Mouse (Mus musculus) C2C12 (cell line): ENCODE measurements around the gene Trip4. TPM values are rescaled to one million over a fixed set of nuclear protein-coding genes. Genes with fewer than 3 reads are reported as not detected.

ENCODE experiments used
- H3K27me3 ChIP-seq: one replicate; pipeline ENCODE4 v1.6.1; 2011; ENCODE audit not compliant: control insufficient read depth, insufficient read depth, insufficient read length
- H3K36me3 ChIP-seq: one replicate; pipeline ENCODE4 v1.6.1; 2011; ENCODE audit not compliant: control insufficient read depth, insufficient read depth
- H3K4me3 ChIP-seq: one replicate; pipeline ENCODE4 v1.5.1; 2011; ENCODE audit warnings: mild to moderate bottlenecking, control low read depth; ENCODE audit not compliant: poor library complexity, insufficient read depth, severe bottlenecking
- H3K79me2 ChIP-seq: one replicate; pipeline ENCODE4 v1.6.1; 2011; ENCODE audit not compliant: control insufficient read depth, insufficient read depth
- H3K79me3 ChIP-seq: one replicate; pipeline ENCODE4 v1.6.1; 2011; ENCODE audit warnings: low read depth, control low read depth
- H3ac ChIP-seq: one replicate; pipeline ENCODE3; 2011; ENCODE audit warnings: low read depth; ENCODE audit not compliant: control insufficient read depth, insufficient read length
- CEBPB ChIP-seq: IDR thresholded peaks from one replicate; pipeline ENCODE4 v1.6.1; 2011; ENCODE audit warnings: low read depth, mild to moderate bottlenecking, control low read depth, moderate library complexity
- CTCF ChIP-seq: IDR thresholded peaks from one replicate; pipeline ENCODE4 v1.5.1; 2011; ENCODE audit not compliant: control insufficient read depth, insufficient read depth, insufficient read length
- FOSL1 ChIP-seq: IDR thresholded peaks from one replicate; pipeline ENCODE4 v1.8.0; 2011; ENCODE audit warnings: mild to moderate bottlenecking, low read length; ENCODE audit not compliant: poor library complexity, insufficient read depth, severe bottlenecking
- MAX ChIP-seq: IDR thresholded peaks from one replicate; pipeline ENCODE4 v1.6.1; 2011; ENCODE audit warnings: mild to moderate bottlenecking, control low read depth
- MYOD1 ChIP-seq: IDR thresholded peaks from one replicate; pipeline ENCODE4 v1.6.1; 2011; ENCODE audit warnings: low read depth; ENCODE audit not compliant: control insufficient read depth, insufficient read length
- MYOG ChIP-seq: IDR thresholded peaks from one replicate; pipeline ENCODE4 v1.6.1; 2011; ENCODE audit not compliant: control insufficient read depth, insufficient read length; ENCODE audit errors: extremely low read depth
- USF1 ChIP-seq: IDR thresholded peaks from one replicate; pipeline ENCODE4 v1.6.1; 2011; ENCODE audit warnings: low read depth, mild to moderate bottlenecking, control low read depth, moderate library complexity
- polyA plus RNA-seq: library from polyadenylated mRNA; unstranded; fragments of >200 nt; fragmentation: generic; extraction: Trizol; gene quantifications from one replicate; pipeline ENCODE4 v1.2.1, GENCODE M21; 2012; ENCODE audit warnings: missing spikeins

The Trip4 gene
- polyA plus RNA-seq, 1 experiment = 6.2 TPM

DNA sequence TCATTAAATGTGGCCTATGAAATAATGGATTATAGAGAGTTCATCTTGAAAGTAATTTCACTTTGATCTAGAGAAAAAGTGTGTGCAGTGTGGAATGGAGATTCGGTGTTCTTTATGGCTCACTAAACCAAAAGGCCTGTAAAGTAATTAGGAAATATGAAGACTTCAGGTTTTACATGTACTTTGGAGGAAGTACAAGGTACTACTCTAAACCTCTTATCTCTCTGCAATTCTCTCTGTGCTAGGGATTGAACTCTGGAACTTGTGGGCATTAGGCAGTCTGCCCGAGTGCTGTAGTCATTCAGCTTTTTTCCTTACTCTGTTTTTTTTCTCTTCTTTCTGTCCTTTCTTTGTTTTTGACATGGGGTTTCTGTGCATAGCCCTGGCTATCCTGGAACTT lies 11.6 kb downstream of the Trip4 start:
- H3K79me3 ChIP-seq = peaks cover 11% of the 10 kb centered on the region
- H3K79me2 ChIP-seq = peaks cover 42% of the 10 kb centered on the region
- H3ac ChIP-seq = no peak overlapping the region
- H3K4me3 ChIP-seq = no peak overlapping the region
- H3K36me3 ChIP-seq = peaks cover 76% of the 10 kb centered on the region
- no peak for TF ChIP-seq USF1
- no peak for TF ChIP-seq CTCF
- no peak for TF ChIP-seq MYOD1
- TF ChIP-seq MYOG = no peak
- TF ChIP-seq FOSL1 = no peak
- no peak for TF ChIP-seq MAX
- TF ChIP-seq CEBPB = no peak
- no peaks in the 10 kb centered on the region for H3K27me3 ChIP-seq

DNA sequence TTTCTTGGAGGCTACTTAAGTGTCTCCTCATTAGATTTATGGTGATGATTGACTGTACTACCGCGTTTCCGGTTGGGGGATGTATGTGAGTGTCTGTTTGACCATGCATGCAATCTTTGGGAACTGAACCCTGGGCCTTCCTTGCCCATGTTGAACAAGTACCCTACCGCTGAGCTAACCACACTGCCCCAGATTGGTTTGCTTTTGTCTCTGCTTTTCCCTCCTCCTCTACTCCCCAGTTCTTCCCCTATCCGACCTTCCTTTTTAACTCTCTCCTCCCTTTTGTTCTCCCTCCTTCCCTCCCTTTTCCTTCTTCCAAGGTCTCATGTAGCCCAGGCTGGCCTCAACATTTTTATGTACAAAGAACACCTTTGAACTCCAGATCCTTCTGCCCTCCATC lies 17.5 kb downstream of the Trip4 start:
- H3K27me3 ChIP-seq = no peaks in the 10 kb centered on the region
- peak overlapping the region; percentile 65 for H3K4me3 ChIP-seq
- peak overlapping the region; percentile 16 for H3ac ChIP-seq
- H3K79me3 ChIP-seq = peaks cover 26% of the 10 kb centered on the region
- peaks cover 34% of the 10 kb centered on the region for H3K36me3 ChIP-seq
- peaks cover 51% of the 10 kb centered on the region for H3K79me2 ChIP-seq
- TF ChIP-seq CTCF (no peak), CEBPB (no peak), MAX (no peak), MYOD1 (no peak), FOSL1 (no peak)

DNA sequence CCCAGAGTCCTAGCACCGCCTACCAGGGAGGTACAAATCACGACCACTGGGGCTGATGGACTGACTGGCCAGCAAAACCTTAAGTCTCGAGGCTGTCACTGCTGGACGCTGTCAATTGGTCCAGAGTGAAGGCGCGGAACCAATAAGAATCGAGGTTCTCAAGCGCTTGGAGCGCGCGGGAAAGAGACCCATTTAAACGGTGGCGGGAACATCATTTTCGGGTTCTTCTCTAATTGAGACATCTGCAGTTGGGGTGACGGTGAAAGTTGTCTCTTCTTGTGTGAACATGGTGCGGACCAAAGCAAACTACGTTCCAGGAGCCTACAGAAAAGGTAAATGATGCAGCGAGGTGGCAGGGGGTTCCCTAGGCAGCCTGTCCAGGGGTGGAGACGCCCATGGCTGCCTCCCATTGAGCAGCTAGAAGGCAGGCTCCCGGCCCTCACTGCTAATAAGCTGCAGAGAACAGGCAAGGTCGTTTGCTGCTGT lies 18.4 kb downstream of the Trip4 start, which contains the start of gene Pclaf:
Gene Pclaf (plus strand): TSS at position 95 of the 486 bp plus-strand sequence.
- peaks cover 24% of the 10 kb centered on the region for H3K79me3 ChIP-seq
- no peaks in the 10 kb centered on the region for H3K27me3 ChIP-seq
- TF ChIP-seq USF1 (no peak), MYOD1 (no peak), MAX (peak; percentile 10)
- H3K79me2 ChIP-seq = peaks cover 48% of the 10 kb centered on the region
- H3K4me3 ChIP-seq = peak within 1 kb of the TSS; percentile 65
- H3ac ChIP-seq = peak within 1 kb of the TSS; percentile 89
- peaks cover 26% of the 10 kb centered on the region for H3K36me3 ChIP-seq

DNA sequence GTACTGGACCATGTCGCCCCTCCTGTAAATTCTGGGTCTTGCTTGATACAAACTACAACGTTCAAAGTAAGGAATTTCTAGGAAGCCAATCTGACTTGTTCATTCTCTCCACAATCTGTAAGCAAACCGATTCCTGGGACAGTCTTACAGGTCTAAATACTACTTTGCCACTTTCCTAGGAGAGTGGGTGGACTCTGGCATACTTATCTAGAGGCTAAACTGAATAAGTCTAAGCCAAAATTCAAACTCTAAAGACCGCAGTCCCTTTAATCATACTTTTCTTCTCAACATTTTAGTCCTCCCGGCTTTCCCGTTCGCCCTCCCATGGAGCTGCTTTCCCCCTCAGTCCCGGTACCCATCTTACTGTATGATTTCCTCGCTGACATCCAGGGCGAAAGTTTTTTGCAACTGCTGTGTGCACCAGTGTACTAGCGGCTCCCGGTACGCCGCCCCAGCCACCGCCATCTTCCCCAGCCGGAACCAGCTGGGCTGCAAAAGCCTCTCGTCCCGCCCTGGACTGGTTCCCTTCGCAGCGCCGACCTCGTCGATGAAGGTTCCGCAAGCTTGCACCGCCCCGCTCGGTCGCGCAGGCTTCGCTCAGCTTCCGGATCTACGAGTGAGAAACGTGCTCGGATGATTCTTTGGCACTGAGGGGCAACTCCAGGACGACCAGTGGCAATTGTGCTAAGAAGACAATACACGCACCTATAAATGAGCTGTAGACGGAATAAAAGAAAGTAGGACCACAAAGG lies 23.9 kb downstream of the Trip4 start:
- no peaks in the 10 kb centered on the region for H3K79me3 ChIP-seq
- H3K36me3 ChIP-seq = peaks cover 6% of the 10 kb centered on the region
- H3K27me3 ChIP-seq = no peaks in the 10 kb centered on the region
- H3ac ChIP-seq = peak overlapping the region; percentile 71
- peaks cover 16% of the 10 kb centered on the region for H3K79me2 ChIP-seq
- peak overlapping the region; percentile 42 for H3K4me3 ChIP-seq
- no peak for TF ChIP-seq MYOG
- no peak for TF ChIP-seq FOSL1
- TF ChIP-seq USF1 = no peak
- peak; percentile 98 for TF ChIP-seq MAX

DNA sequence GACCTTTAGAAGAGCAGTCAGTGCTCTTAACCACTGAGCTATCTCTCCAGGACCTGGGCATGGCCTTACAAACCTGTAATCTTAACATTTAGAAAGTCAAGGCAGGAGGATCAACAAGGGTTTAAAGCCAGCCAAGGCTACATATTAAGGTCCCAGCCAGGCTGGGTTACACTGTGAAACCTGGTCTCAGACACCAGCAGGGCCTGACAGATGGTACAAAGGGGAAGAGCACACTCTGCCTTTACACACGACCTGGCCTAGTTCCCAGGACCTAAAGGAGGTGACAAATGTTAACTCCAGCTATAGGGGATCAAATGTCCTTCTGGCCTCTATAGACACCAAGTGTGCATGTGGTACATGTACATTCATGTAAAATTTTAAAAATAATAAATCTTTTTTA lies 48.9 kb downstream of the Trip4 start:
- H3K79me2 ChIP-seq = no peaks in the 10 kb centered on the region
- no peak for TF ChIP-seq CTCF
- no peak for TF ChIP-seq MAX
- no peak for TF ChIP-seq FOSL1
- no peak for TF ChIP-seq MYOD1
- TF ChIP-seq CEBPB = no peak
- no peak for TF ChIP-seq MYOG
- TF ChIP-seq USF1 = no peak
- H3K4me3 ChIP-seq = no peak overlapping the region
- no peaks in the 10 kb centered on the region for H3K27me3 ChIP-seq
- no peak overlapping the region for H3ac ChIP-seq
- peaks cover 21% of the 10 kb centered on the region for H3K36me3 ChIP-seq
- no peaks in the 10 kb centered on the region for H3K79me3 ChIP-seq

DNA sequence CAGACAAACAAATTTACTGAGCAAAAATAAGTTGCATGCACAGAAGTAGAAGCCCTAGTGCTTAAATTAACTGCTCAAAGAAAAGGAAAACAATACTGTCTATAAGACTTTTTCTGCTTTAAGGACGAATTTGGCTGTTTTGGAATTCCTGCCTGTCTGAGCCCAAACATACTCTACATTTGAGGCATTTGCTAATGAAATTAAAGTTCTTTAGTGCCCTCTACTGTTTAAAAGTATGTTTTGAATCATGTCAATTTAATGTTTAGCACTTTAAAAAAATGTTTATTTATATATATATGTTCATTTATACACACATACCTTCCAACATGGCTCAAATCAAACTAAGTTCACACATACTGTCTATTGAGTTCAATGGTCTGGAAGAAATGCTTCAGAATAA lies 58.4 kb downstream of the Trip4 start:
- no peak for TF ChIP-seq MYOD1
- TF ChIP-seq CTCF = no peak
- no peak for TF ChIP-seq MAX
- no peak for TF ChIP-seq FOSL1
- TF ChIP-seq MYOG = no peak
- no peak for TF ChIP-seq USF1
- TF ChIP-seq CEBPB = no peak

More for the DNA sequence above, 58.4 kb downstream of the Trip4 start:
- no peak overlapping the region for H3ac ChIP-seq
- no peaks in the 10 kb centered on the region for H3K79me2 ChIP-seq
- no peaks in the 10 kb centered on the region for H3K27me3 ChIP-seq
- no peak overlapping the region for H3K4me3 ChIP-seq
- no peaks in the 10 kb centered on the region for H3K79me3 ChIP-seq
- H3K36me3 ChIP-seq = peaks cover 9% of the 10 kb centered on the region
